Mouse (Mus musculus) cerebellum, postnatal 10 days (tissue): ENCODE measurements around the gene Tex26.

Source experiments
- DNase-seq, 2 experiments: peaks; one replicate each; pipeline ENCODE4 v3.0.0; 2021; ENCODE audit warnings: mixed read lengths in 2 of 2

Tex26 gene

DNA sequence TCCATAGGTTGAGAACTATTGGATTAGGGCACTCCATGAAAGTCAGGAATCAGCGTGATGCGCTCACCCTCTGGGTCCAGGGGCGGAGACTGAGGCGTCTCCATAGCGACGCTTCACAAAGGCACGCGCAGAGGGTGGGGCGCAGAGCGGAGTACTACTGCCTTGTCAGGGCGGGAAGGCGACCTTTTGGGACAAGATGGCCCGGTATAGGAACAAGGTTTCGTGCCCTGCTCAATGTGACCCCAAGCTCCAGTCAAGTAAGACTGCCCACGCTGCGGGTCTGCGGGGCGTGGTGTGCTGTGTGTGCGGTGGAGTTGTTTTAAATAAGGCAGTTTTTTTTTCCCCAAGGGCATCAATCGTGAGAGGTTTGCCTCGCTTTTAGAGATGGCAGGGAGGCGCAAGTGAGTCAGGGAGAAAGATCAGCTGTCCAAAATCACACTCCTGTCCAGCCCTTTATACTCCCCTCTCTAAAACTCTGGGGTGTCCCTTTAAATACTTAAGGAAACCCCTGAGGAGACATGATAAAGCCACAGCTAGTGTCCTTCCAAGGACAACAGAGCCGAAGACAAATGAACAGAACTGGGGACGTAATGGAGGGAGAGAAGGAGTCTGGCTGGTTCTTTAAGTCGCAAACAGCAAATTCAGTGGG, at the start of gene Tex26:
Gene Tex26, plus strand, starts transcription at position 130 of the 649 bp plus-strand sequence.
- peak; percentile 87 to 91 for DNase-seq

DNA sequence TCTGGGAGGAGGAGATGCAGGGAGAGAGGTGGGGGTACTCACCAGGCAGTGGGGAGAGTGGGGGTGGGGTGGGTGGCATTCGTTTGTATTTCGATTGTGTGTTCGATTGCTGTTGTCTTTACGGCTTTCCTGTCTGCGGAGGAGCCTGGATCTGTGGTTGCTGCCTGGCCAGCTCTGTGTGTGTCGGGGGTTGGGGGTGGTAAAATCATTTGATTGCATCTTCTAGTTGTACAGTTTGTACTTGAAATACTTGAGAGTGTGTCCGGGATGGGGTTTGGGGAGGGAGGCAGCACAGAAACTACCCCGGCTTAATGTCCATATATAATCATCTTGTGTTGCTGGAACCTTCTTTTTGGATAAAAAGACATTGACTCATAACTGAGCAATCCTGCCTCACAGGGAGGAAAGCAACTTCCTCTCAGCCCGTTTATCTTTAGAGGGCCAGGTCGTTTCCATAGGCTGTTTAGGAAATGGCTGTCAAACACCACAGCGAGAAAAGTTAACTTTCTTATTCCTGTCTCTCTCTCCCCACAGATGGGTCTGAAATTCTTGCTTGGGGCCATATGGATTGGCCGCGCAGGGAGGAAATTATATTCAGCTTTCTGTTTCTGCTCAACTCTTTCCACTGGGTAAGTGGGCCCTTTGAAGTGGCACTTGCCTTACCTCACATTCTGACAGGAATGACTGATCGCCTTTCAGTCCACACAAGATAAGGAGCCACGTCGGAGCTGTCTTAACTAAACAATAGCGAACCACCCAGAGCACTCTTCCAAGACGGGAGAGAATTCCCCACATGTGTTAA, 47.7 kb upstream of the Tex26 start:
- no peak for DNase-seq

DNA sequence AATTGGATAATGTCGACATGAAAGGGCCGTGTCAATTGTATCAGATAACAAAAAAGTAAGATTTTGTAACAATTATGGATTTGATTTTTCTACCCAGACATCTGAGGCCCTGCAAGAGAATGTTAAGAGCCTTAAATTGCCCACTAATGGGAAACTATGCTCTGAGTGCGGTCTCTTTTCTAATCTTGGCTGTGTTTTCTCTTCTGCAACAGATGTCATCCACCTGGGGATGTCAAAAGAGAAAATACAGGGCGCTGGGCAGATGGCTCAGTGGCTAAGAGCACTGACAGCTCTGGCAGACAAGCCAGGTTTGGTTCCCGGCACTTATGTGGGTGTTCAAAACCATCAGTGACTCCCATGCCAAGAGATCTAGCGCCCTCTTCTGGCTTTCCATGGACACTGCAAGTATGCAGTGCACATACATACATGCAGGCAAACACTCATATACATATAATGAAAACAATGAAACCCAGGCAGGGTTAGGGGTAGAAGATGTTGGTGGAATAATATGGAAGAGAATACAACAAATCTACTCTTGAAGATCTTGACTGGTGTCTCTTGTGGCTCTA, 47.0 kb upstream of the Tex26 start:
- DNase-seq = no peak

DNA sequence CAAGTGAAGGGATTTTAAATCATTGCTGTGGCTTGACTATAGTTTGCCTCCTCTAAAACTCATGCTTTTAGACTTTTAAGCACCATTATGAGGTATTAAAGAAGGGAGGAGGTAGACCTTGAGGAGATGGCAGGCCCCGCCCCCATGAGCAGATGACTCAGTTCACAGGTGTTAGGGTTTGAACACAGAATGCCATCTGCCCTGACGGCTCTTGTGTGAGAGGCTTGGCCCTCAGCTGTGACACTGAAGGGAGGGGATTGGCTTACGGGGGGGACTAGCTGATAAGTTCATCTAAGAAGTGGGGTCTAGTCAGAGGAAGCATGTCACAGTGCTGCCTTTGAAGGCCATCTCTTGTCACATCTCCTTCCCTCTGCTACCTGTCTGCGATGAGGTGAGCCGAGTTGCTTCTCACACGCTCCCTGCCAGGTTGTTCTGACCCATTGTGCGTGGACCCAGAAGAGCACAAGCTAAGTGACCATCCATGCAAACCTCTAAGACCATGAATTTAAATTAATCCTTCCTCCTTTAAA, 37.9 kb upstream of the Tex26 start:
- no peak for DNase-seq

DNA sequence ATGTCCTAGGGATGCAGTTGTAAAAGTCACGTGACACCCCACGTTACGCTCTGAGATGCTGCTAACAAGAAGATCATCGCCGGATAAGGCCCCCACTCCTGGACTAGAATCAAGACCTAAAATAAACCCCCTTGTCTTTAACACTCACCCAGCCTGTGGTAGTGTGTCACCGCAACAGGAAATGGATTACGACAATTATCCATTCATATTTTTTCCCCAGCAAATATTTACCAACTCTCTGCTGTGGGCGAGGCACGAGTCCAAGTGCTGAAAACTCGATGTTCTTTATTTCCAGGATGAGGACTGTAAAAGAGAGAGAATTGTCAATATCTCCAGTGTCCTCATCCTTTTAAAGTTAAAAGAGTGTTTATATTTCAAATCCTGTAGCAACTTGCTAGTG, 37.4 kb upstream of the Tex26 start:
- no peak for DNase-seq

DNA sequence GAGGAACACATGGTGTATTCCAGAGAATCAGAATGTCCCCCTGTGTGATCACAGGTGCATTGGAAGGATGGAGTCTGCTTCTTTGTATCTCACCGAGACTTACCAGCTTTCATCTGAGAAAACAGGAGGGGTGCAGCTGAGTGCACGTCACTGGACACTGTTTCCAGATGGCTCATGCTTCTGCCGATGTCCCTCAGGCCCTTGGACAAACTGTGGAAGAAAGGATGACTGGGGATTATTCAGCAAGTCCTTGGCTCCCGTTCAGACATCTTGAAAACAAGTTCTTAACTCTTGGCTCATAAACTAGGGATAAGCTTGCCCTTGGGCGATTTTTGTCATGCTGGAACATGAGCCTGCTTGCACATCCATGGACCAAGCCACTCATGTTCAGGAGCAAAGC, 36.1 kb upstream of the Tex26 start:
- peak; percentile 63 to 67 for DNase-seq

DNA sequence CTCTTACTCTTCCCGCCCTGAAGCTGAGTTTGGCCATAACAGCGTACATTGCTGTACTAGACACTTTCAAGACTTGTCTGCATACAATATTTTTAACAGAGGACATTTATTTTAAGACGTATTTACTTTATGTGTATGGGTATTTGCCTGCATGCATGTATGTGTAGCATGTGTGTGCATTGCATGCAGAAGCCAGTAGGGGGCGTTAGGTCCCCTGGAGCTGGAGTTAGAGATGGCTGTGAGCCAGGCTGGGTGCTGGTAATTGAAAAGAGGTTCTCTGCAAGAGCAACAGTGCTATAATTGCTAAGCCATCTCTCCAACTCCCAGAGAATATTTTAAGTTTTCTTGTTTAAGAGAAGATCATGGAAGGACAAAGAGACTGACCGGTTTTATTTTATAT, 34.8 kb upstream of the Tex26 start:
- no peak for DNase-seq

DNA sequence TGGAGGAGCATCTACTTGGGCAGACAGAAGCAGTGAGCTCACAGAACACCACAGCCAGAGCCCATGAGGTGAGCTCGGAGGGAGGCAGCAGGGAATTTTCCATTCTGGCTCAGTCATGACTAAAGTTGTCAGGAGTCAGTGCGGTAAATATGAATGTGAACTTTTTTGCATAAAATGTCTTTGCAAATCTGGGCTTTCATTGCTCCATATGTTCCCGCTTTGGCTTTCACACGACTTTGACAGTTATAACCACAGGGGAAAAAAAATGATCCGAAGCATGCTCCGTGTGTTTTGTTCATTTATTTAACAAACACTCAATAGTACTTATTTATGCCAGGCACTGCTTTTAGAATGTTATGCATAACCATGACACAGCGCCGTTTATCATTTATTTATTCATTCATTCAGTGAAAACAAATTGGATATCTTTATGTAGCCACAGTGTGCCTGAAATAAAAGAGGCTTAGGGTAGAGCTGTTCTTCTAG, 32.6 kb upstream of the Tex26 start:
- DNase-seq = no peak

DNA sequence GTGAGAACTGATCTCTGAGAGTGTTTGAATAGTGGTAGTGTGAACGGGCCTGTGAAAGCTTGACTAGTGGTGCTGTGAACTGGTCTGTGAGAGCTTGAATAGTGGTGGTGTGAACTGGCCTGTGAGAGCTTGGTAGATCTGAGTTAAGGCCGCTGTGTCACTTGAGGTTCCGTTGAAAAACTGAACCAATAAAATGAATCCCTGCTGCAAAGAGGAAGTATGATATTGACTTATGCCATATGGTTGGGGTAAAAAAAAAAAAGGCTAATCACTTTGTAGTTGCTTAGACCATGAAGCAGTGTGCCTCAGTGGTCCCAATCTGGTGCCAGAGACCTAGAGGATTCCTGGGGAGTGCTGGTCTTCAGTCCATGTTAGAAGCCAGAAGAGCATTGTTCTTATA, 30.0 kb upstream of the Tex26 start:
- DNase-seq = no peak

DNA sequence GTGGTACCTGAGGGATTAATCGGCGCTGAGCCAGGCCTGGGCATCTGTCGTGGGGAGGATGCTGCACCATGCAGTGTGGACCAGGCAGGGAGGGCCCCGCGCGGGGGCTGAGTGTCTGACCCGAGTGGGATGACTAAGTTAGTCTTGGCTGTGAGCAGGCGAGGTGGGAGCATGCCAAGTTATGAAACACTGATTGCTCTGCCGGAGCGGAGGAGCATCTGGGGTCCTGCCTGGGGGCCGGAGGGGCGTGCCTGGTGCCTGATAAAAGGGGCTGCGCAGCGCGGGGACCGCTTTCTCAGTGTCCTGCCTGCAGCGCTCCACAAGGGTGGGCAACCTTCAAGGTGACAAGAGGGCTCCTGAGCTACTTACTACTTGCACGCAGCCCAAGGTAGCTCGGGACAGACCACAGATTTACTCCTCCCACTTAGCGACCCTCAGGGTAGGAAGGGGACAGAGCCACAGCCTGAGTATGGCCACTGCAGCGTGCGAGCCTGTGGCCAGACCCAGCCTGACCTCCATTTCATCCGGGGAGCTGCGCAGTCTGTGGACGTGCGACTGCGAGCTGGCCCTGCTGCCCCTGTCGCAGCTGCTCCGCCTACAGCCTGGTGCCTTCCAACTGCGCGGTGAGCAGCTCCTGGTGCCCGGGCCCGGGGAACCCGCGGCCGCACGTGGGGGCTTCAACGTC, 27.8 kb upstream of the Tex26 start, which contains the start of gene Medag:
Gene Medag, plus strand, starts transcription at position 241 of the 685 bp plus-strand sequence.
- DNase-seq = peak; percentile 90 to 93

DNA sequence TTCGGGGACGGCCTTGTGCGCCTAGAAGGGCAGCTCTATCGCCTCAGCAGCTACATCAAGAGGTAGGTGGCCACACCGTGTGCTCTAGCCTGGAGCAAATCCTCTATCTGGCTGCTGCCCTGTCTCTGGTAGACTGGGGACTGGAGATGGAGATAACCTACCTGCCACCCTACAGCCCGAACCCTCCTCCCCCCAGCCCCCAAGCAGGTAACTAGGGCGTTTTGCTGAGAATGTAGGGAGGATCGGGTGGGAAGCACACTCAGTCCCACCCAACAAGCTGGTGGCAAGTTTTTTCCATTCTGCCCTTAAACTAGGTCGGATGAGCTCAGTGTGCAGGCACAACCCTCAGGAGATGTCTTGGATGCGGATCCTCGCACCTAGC, 27.3 kb upstream of the Tex26 start:
- no peak for DNase-seq

DNA sequence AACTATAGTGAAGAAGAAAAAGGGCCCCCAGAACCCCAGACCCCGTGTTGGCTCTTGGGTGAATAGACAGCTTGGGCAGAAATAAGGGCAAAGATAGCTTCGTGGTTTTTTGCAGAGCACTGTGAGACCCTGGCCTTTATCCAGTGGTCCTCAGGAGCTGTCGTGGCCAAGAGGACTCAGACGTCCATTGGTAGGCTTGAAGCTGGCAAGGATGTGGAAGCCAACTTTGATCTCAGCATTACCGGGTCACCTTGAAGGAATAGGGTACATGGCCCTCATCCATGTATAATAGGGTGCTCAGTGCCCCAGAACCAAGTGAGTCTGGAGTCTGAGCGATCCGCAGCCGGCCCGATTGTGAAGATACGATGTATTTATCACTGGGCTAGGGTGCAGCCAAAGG, 26.8 kb upstream of the Tex26 start:
- peak; percentile 68 to 71 for DNase-seq

DNA sequence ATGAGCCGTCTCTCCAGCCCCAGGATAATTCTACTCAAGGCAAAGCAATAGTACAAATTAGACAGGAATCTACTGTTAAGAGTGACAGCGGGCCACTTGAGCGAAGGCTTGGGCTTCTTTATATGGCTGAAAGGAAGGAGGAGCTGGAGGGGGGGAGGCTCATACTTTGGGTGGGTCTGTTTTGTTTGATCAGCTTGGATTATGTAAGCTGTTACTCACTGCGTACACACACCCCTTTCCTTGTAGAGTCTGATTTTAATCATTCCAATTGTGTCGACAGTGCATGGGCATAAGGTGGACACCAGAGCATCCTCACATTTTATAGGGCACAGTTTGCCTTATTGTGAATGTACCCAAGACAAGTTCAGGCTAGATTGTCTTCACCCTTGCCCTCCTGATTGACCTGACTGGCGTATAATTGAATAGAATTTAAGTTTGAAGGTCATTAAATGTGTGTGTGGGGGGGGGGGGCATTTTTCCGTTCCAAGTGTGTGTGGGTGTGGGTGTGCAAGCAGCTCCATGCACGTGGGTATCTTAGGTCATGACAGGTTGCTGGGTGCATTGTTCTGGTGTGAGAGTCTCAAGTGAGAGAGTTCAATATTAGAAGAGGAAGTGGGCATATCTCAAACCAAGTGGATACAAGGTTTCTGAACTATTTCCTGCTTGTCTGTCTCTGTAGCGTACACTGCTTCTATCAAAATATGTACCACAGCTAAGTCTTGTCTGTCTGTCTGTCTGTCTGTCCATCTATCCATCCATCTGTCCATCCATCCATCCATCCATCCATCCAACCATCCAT, 24.9 kb upstream of the Tex26 start:
- no peak for DNase-seq

DNA sequence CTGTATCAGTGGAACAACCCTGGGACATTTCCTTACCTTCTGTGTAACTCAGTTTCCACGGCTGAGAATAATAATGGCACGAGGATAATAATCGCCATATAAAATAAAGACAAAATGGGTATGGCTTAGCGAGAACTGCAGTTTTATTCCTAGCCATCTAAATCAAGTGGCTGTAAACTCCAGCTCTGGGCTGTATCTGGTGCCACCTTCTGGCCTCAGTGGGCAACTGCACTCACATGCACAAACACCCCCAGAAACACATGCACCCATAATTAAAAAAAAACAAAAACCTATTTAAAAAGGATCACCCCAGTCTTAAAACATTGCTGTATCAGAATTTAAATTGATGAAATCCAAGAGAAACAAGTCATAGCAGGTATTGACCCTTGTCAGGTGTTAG, 22.1 kb upstream of the Tex26 start:
- peak; percentile 36 to 52 for DNase-seq

DNA sequence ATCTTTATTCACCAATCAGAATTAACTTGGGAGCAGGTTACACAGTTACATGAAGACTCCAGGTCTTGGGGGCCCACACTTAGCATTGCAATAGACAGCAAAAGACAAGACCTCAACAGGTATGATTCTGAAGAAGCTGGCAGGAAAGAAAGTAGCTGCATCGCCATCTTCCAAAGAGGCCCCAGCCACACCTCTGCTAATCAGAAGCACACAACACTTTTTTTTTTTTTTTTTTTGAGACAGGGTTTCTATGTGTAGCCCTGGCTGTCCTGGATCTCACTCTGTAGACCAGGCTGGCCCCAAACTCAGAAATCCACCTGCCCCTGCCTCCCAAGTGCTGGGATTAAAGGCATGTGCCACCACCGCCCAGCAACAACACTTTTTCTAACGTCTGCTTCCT, 12.9 kb upstream of the Tex26 start:
- no peak for DNase-seq

DNA sequence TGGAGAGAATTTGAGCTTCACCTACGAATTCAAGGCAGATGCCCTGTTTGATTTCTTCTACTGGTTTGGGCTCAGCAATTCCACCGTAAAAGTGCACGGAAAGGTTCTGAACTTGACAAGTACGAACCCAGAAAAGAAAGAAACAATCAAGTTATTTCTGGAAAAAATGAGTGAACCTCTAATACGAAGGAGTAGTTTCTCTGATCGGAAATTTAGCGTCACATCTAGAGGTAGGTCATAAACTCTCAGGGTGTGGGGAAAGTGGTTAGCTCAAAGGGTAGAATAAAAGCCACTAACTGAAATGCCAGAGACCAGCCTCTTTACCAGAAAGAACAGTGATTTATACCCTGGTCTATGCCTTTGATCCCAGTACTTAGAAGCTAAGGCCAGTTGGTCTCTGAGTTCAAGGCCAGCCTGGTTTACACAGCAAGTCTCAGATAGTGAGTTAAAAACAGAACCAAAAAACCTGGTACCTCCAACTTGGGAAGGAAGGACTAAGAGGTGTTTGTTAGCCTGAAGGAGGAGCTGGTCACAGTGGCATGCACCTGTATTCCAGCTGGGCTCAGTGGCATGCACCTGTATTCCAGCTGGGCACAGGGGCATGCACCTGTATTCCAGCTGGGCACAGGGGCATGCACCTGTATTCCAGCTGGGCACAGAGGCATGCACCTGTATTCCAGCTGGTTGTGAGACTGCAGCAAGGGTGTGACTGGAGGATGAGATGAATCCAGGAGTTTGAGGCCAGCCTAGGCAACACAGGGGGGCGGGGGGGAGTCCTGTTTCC, 12.0 kb upstream of the Tex26 start:
- no peak for DNase-seq

DNA sequence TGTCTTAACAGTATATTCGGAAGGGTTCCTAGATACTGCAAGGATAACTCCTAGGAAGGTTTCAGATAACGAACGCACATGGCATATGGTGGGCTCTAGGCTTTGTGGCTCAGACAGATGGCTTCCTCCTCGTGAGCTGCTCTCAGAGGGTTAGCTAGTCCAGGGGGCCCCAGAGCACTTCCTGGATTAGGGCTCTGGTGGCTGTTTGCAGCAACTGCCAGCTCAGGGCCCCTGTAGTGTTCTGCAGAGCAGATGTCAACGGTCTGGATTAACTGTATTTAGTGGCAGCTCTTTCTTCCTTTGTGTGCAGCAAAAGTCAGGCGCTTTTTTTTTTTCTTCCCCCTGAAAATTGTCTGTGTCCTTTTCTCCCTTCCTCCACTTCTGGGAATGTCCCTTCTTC, 11.1 kb upstream of the Tex26 start:
- peak; percentile 58 to 72 for DNase-seq

DNA sequence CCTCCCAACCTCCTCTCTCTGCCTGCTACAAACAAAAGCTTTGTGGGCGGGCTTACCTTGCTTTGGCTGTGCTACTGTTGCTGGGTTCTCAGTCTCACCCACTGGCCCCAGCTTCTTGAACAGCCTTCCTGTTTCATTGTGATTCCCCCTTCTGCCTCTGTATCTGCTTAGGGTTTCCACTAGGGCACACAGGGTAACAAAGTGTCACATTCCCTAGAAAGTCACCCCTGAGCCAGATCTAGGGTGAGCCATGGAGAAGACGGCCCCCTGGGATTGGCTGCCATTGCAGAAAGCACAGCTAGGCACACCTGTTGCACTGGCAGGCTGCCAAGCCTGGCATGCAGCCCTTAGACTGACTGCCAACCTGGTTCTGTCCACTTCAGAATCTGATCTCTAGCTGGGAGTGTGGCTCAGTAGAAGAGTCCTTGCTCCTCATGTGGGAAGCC, 10.6 kb upstream of the Tex26 start:
- DNase-seq = peak; percentile 97

DNA sequence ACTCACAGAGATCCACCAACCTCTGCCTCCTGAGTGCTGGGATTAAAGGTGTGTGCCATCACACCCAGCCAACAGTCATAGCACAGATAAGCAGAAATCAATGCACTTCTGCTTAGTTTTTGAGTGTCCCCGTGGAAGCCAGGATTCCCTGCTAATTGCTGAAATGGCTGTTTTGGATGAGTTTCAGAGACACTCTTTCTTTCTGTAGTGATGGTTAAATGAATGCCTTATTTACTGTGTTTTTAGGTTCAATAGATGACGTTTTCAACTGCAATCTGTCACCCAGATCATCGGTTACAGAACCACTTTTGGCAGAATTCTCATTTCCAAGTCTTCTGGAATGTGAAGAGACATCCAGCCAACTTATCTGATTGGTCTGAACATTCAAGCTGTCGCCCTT, 9.9 kb upstream of the Tex26 start:
- no peak for DNase-seq

DNA sequence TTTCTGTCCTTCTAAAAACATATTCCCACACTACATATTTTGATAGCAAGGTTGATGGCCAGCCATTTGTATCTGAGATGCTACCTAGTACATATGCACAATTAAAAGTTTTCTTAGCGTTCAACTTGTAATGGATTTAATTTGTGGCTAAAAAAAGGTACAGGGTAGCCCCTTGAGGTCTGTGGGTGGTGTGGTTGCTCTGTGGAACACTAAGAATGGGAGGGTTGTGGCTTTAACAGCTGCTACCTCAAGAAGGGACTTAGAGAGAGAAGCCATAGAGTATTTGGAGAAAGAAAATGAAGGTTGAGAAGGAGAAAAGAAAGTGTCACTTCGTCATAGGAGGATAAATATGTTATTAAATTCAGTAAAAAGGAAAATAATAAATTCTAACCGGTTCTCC, 8.5 kb upstream of the Tex26 start:
- DNase-seq = no peak

DNA sequence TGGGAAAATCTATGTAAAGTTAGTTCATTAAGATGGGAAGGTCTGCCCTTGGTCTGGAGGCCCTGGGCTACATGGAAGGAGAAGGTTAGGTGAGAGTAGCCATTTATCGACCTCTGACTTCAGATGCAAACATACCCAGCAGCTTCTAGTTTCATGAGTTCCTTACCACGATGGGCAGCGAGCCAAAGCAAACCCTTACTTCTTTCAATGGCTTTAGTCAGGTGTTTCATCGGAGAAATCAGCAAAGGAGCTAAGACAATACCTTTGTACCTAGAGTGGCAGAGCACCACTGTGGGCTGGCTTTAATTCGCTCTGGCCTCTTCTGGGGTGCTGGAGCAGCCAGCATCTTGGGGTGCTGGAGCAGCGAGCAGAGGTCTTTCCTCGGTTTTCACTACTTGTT, 5.8 kb upstream of the Tex26 start:
- no peak for DNase-seq
